Mouse (Mus musculus) left cerebral cortex, postnatal 14 days (tissue): Measurements from ENCODE around the gene Cited4. TPM values are rescaled to one million over a fixed set of nuclear protein-coding genes. Genes with fewer than 3 reads are reported as not detected.
A peak's percentile ranks its signal among the peaks of the same experiment; 100 is the strongest.

ENCODE experiments used
- DNase-seq, 2 experiments: peaks; one replicate each; pipeline ENCODE4 v3.0.0; 2021 to 2022; ENCODE audit warnings: low spot score in 2 of 2, mixed read lengths in 1 of 2
- intact Hi-C: fragments of 180-260 bp; cut with DNase I; formaldehyde crosslinking; loops from one replicate; pipeline ENCODE4 v1.15.1; 2025
- total RNA-seq, 2 experiments: library from RNA; stranded (reverse); gene quantifications; 2 replicates each; pipeline ENCODE4 v1.2.3; 2021

The Cited4 gene
- total RNA-seq, 2 experiments from 2014 or later, result 21.0 to 22.6 TPM

DNA sequence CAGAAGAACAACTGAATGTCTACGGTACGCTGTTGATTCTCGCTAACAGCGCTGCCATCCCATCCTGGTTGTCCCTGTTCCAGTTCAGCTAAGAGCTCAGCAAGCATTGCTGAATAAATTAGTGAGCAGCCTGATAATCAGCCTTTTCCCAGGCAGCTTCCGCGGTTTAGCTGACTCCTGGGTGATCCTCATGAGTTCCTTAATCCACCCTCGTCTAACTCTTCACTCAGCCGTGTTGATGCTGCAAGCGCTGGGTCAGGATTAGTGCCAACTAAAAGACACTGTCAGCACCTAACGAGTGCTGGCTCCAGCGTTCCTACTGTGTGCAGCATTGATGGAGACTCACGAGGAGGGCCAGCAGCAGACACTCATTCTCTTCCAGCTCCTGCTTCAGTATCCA, 4.7 kb downstream of the Cited4 start:
- no peak for DNase-seq

DNA sequence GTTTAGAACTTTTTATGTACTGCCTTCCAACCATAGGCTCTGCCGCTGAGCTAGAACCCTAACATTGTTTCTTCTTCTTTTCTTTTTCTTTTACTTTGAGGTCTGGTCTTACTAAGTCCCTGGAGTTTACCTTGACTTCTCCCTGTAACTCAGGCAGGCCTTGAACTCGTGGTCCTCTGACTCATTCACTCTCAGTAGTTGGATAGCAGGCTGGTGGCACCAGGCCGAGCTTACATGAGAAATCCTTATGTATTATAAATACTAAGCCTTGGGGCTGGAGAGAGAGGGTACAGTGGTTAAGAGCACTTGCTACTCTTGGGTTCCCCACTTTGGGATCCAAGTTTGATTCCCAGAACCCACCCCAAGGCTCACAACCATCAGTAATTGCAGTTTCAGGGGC, 7.2 kb downstream of the Cited4 start:
- DNase-seq, result no peak
- intact Hi-C loops, result no loop called here

More for the DNA sequence above, 4.7 kb downstream of the Cited4 start:
- intact Hi-C loops, result no loop called here

DNA sequence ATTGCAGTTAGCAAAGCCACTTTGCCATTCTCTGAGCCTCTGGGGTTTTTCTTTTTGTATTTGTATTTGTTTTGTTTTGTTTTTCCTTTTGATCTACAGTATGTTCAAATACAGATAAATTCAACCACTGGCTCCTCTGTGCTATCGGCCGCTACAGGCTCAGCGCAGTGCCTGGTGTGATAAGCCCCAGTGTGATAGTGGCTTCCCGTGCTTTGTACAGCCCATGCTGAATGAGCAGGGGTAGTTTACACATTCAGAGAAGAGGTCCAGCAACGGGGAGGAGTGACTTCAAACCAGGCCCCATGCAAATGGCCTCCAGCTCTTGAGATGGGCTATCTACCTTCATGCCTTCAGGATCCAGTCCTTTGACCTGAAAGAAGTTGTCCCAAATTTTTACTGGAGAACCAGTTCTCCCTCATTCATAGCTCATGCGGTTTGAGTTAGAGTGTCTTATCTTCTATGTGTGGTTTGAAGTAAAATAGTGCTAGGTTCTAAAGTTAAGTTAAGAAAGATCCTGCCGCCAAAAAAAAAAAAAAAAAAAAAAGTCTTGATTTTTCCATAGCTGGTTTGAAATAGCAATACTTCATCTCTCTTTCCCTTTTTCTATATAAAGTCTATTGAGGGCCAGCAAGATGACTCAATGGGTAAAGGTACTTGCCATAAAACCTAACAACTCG, 8.5 kb downstream of the Cited4 start:
- intact Hi-C loops, result no loop called here
- no peak for DNase-seq

DNA sequence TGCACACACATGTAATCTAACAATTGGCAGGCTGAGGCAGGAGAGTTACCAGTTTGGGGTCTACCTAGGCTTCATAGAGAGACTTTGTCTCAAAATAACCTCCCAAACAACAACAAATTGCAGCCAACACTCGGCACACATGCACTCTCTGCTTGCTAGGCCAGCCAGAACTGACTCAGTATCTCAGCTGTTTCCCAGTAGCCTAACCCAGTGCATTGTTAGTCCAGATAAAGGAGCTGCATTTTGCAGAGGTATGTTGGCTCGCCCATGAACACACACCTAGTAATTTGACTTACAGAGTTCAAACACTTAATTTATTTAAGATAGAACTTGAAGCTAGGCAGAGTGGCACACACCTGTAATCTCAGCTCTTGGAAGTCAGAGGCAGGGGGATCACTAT, 9.3 kb downstream of the Cited4 start:
- no peak for DNase-seq
- intact Hi-C loops, result no loop called here

DNA sequence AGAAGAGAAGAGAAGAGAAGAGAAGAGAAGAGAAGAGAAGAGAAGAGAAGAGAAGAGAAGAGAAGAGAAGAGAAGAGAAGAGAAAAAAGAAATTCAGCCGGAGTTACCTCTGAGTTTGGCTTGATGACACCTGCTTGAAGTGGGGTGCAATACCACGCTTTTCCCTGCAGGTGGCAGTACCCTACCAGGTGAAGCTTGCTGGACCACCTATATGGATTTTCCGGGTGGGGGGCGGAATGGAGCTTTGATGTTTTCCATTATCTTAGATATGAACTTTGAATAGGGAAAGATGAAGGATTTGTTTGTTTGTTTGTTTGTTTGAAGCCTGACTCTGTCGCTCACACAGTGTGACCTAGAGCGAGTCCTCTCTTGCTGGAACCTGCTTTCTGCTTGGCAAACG, 14.6 kb downstream of the Cited4 start:
- DNase-seq, result peak in 1 of 2 experiments; percentile 41
- intact Hi-C loops, result loop anchor here (10.0 kb wide), 1 partner anchor 224 kb away; no protein-coding TSS in a partner anchor

DNA sequence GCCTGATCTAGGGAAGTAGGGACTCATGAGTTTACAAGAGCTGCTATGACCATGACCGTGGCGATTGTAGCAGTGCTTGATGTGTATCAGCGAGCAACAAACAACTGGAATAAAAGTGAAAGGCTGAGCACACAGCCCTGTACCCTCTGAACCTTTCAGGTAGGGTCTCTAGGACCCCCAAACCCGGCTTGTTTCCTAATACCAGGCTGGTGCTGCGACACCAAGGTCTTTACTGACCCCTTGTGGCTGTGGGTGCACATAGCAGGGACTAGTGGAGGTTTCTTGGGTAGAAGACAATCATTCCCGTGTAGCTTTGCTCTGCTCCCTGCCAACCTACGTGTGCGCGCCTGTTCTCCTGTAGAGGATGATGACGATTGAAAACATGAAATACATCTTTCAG, 15.8 kb downstream of the Cited4 start:
- intact Hi-C loops, result loop anchor here (1.0 to 10.0 kb wide), 2 partner anchors 93 to 223 kb away; no protein-coding TSS in a partner anchor
- peak; percentile 60 to 77 for DNase-seq

DNA sequence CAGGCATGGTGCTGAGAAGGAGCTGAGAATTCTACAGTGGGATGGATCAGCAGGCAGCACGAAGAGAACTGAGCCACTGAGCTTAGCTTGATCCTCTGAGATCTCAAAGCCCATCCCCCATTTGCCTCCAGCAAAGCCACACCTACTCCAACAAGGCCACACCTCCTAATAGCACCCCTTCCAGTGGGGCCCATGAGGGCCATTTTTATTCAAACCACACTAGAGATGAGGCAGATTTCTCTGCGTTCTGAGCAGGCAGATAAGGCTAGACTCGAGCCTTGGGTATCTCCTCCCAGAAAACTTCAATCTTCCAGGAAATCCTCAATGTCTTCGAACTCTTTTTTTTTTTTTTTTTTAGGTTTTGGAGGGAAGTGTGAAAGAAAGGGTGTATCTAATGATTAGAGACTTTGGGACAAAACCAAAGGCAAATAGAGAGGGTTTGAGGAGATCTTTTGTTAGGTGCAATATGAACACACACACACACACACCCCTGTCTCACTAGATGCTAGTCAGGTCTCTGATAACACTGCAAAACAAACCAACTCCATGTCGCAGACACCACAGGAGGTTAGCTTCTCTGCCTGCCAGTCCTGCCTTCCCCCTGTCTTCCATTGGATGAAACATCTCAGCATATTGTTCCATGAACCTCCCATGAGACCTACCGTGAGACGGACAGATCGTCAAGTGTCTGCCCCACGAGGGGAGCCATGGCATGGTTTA, 17.1 kb downstream of the Cited4 start:
- intact Hi-C loops, result loop anchor here (10.0 kb wide), 1 partner anchor 221 kb away; no protein-coding TSS in a partner anchor
- no peak for DNase-seq

DNA sequence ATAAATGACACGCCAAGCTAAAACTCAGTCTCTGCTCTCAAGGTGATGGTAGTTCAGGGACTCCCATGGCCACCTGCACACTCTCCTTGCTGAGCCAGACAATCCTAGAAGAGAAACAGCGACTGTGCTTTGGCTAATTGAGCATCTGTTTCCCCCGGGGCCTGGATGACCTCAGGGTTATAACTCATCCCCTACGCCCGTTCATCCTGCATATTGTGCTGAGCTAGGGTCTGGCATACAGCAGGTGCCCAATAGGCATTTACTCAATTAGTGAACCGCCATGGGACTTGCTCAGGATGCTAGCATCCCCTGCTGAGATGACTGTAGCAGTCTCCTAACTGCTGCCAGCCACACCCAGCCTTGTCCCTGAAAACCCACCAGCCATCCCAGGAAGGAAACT, 20.9 kb downstream of the Cited4 start:
- intact Hi-C loops, result loop anchor here (10.0 kb wide), 1 partner anchor 218 kb away; no protein-coding TSS in a partner anchor
- DNase-seq, result no peak

DNA sequence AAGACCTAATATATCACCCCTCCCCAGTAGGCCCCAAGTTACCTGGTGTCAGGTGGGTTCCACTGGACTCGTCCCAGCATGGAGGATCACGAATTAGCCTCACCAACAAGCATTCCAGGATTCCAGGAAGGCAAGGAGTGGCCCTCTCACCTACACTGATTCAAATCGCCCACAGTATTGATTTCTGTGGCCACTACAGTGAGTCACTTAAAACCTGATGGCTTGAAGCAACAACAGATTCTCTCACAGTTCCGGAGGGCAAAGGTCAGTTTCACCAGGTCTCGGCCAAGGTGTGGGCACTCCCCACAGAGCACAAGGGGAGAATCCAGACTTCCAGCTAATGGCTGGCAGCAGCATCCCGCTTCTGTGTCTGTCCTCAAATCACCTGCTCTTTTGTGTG, 22.9 kb downstream of the Cited4 start:
- intact Hi-C loops, result loop anchor here (10.0 kb wide), 1 partner anchor 215 kb away; no protein-coding TSS in a partner anchor
- DNase-seq, result no peak

DNA sequence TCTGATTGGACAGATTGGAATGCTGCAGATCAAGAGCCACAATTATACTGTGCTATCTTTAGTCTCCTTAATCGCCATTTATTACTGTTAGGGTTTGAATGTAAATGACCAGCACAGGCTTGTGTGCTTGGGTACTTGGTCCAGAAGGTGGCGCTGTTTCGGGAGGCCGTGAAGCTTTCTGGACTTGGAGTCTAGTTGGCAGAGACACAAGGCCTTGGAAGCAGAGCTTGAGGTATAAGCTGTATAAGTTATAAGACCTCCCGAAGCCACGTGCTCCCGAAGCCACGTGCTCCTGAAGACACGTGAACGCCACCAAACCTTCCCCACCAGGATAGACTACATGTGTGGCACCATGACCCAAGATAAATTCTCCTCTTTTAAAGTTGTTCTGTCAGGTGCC, 26.3 kb downstream of the Cited4 start:
- intact Hi-C loops, result no loop called here
- DNase-seq, result peak; percentile 61 to 62

DNA sequence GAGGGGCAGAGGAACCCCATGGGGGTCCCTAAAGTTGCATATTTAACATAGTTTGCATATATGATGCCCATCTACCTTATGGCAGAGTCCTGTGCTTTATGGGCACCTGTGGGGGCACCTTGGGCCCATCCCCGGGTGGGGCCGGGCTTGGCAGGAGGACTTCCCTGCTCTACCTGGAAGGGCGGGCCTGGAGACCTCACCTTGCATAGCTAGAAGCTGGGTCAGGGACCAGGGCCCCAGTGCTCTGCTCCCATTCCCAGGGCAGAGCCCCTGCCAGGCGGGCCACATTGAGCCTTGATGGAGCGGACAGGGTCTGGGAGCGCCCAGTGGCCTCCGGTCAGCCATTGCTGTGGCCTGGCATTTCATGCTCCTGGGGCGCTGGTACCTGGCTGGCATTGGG, 31.0 kb downstream of the Cited4 start:
- intact Hi-C loops, result no loop called here
- no peak for DNase-seq

DNA sequence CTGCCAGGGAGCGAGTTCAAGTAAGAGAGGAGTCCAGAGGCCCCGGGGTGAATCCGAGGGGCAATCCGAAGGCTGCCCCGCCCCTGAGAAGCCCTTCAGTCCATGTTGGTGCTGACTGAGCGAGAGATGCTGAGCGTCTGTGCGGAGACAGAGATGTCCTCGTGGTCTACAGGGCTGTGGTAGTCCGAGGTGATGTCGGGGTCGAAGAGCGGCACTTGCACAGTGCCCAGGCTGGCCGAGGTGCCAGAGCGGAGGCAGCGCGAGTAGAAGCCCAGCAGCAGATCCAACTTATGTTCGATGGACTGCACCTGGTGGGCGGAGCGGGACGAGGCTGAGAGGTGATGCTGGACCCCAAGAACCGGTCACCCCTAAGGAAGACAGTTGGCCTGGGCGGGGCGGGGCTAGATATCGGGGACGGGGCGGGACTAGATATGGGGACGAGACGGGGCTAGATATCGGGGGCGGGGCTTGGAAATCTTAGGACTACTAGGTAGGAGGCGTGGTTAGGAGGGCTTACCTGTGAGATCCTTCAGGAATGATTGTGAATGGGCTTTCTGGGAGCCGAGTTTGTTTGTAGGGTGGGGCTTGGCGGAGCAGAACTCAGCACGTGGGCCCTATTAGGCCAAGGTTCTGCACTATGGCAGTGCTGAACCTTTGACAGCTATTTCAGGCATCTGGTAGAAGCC, 31.6 kb downstream of the Cited4 start:
- no peak for DNase-seq
- intact Hi-C loops, result no loop called here

DNA sequence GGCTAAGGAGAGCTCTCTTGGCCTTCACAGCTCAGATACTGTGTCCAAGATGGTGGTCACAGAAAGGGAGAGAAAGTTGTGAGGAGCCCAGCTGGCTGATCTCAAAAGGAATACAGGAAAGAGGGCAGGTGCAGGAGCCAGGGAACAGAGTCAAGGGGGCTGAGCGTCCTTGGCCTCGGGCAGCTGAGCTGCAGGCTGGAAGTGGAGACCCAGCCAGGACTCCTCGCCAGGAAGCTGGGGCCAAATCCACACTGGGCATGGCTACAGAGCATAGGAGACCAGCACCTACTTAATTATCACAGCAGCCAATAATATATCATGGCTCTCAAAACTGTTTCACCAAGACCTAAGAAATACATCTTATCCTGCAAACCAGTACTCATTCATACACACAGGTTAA, 34.8 kb downstream of the Cited4 start:
- intact Hi-C loops, result loop anchor here (5.0 kb wide), 1 partner anchor 46 kb away; the partner anchor contains the start of gene Kcnq4
- DNase-seq, result no peak

DNA sequence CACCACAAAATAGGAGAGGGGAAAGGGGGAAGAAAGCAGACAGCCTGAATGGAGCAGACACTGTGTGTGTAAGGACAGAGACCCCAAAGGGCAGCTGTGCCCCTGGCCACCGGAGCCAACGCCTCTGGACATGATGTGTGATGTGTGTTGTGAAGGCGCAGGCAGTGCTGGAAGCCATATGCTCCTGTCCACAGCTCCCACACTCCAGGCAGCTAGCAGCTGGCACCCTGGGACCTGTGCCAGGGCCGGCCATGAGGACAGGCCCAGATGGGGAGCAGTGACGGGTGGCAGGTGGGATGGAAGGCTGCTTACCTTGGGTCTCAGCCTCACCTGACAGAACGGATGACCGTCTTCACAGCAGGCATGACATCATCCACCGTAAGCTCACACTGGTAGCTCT, 35.7 kb downstream of the Cited4 start:
- intact Hi-C loops, result loop anchor here (5.0 kb wide), 1 partner anchor 45 kb away; the partner anchor contains the start of gene Kcnq4
- DNase-seq, result peak; percentile 47 to 61

DNA sequence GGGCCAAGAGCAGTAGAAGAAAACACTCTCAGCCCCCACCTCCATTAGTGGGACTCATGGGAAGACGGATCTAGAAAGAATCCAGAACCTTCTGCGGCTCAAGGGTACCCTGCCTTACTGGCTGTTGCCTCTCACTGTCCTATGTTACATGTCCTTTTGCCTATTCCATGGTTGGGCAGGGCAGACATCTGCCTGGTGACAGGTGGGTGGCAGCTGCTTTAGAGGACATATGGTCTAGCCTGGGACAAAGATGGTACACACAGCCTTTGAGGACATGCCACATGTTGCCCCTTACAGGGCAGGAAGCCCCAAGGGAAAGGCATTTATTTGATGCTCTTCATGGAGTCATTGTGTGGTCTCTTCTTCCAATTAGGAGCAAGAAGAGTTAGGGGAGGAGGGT, 36.1 kb downstream of the Cited4 start:
- DNase-seq, result no peak
- intact Hi-C loops, result loop anchor here (5.0 kb wide), 1 partner anchor 45 kb away; the partner anchor contains the start of gene Kcnq4

DNA sequence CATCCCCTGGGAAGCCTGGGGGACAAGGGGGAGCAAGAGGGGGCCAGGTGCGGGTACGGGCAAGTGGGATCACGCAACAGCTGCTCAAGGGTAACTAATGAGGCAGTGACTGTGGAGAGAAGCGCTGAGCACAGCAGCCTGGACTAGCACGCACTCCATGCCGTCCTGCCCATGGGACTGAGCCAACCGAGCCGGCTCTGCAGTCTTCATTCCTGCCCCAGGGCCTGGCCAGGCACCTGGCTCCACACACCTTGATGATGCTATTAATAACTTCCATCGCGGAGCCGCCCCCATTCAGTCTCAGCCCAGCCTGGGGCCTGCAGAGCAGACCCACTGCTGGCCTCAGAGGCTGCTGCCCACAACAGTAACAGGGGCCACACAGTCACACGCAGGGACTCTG, 45.9 kb downstream of the Cited4 start:
- intact Hi-C loops, result no loop called here
- no peak for DNase-seq

DNA sequence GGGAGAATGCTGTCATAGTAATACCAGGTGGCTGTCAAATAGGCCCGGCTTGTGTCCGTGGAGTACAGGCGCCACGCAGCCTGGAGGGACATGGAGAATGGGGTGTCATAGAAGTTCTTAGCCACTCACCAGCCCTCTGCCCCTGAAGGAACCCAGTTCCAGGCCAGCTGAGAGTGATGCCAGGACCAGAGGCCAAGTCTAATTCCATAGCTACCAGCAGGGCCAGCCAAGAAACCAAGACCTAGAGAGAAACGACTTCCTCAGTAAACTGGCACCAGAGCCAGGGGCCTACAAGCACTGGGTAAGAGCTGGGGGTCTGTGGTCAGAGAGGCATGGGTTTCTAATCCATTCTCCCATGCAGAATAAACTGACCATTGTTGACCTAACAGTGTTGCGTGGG, 46.6 kb downstream of the Cited4 start:
- intact Hi-C loops, result no loop called here
- no peak for DNase-seq

DNA sequence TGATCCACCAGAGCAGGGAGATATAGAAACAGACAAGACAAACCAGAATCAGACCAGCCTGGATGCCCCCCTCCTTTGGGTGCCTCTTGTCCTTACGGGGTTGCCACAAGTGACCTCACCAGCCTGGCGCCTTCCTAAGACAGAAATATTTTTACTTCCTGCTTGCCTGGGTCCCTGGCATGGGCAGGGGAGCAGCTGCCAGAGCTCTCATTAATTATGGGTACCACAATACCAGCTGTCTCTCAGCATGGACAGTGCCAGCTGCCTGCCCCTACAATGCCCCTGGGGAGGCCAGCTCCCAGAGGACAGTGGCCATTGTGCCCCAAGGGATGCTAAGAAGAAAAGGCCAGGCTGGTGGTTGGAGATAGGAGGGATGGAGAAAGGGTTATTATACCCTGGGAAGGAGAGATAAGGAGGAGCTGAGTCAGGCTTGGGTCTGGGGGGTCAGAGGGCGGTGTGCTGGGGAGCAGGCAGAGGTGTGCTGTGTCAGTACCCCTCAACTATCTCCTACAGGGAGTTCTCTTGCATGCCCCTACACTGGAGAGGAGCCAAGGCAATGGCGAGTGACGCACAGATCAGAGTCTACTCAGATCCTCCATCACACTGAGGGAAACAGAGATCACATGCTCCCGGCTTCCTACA, 47.6 kb downstream of the Cited4 start:
- intact Hi-C loops, result no loop called here
- DNase-seq, result no peak

DNA sequence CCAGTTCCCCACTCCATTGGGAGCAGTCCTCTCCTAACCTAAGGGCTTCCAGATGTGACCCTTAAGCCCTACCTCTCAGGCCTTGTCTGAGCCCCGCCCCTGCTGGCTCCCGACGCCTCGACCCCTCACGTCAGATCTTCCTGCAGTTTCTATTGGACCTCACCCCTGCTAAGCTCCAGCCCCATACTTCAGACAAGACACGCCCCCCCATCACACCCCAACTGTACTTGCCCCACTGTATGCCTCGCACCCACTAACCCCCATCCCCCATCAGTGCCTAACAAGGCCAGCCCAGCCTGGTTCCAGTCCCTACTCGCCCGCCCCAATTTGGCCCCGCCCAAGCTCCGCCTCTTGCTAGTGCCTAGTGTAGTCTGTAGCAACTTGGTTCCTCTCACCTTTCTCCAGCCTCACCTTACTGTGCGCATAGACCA, 49.8 kb downstream of the Cited4 start:
- intact Hi-C loops, result no loop called here
- DNase-seq, result peak in 1 of 2 experiments; percentile 18

DNA sequence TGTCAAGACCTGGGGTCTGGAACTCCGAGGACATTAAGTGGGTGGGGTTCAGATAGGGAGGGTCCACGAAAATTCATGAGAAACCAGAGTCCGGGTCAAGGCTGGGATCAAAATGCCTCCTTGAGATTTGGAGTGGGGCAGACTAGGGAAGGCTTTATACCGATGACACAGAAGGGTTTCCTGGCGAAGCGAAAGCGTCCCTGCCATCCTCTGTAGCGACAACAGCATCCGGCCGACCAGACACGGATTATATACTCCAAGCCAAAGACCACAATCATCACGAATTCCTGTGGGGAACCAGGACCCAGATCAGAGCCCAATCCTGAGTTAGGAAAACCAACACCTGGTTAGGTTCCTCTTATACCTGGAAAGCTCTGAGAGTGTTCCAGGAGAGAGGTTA, 50.4 kb downstream of the Cited4 start:
- no peak for DNase-seq
- intact Hi-C loops, result no loop called here
